Mouse (Mus musculus): ENCODE results near the gene Asic3. TPM values are rescaled to one million over a fixed set of nuclear protein-coding genes. Genes with fewer than 3 reads are reported as not detected.

Gene Asic3
- polyA plus RNA-seq, 1 experiment from 2014 or later: not detected

- no peak for ATAC-seq
- H3K36me3 ChIP-seq (ENCODE audit: poor library complexity, severe bottlenecking): peaks cover 65% of the 10 kb centered on the region
- WGBS: 70% methylated on average over 3 of the region's 3 CpGs
These were observed 7.8 kb upstream of the Asic3 start for GRCm38 (mm10) chr5:24405389-24405876.

GRCm38 (mm10) chr5:24408651-24409050 is 4.5 kb upstream of the Asic3 start:
- Histone ChIP-seq H3K9ac (no peak overlapping the region), H3K27ac (no peak overlapping the region), H3K4me2 (no peak overlapping the region), H3K4me3 (no peak overlapping the region), H3K9me3 (replicated peaks) (no peaks in the 10 kb centered on the region), H3K36me3 (ENCODE audit: poor library complexity, severe bottlenecking) (peaks cover 36% of the 10 kb centered on the region), H3K27me3 (0 out of 2 replicates have a peak, but pooled peaks cover under 1% of the 10 kb centered on the region), H3K4me1 (no peaks in the 10 kb centered on the region)
- ATAC-seq: no peak
- WGBS: 88% methylated on average over 13 of the region's 13 CpGs

More at GRCm38 (mm10) chr5:24405389-24405876, 7.8 kb upstream of the Asic3 start:
- Histone ChIP-seq H3K4me3 (no peak overlapping the region), H3K9me3 (replicated peaks) (no peaks in the 10 kb centered on the region), H3K27ac (no peak overlapping the region), H3K4me1 (no peaks in the 10 kb centered on the region), H3K27me3 (no peaks in the 10 kb centered on the region), H3K9ac (no peak overlapping the region), H3K4me2 (no peak overlapping the region)

- 66% methylated on average over 2 of the region's 2 CpGs for WGBS
- H3K4me3 ChIP-seq: no peak overlapping the region
- H3K9me3 ChIP-seq (replicated peaks): no peaks in the 10 kb centered on the region
- no peak for ATAC-seq
- no peak overlapping the region for H3K9ac ChIP-seq
- 0 out of 2 replicates have a peak, but pooled peaks cover 3% of the 10 kb centered on the region for H3K27me3 ChIP-seq
- H3K36me3 ChIP-seq (ENCODE audit: poor library complexity, severe bottlenecking): peaks cover 35% of the 10 kb centered on the region
- no peak overlapping the region for H3K4me2 ChIP-seq
- H3K27ac ChIP-seq: no peak overlapping the region; the same call in 1 of the 2 replicates
- no peaks in the 10 kb centered on the region for H3K4me1 ChIP-seq
These were observed 3.7 kb upstream of the Asic3 start for GRCm38 (mm10) chr5:24409466-24409865.

GRCm38 (mm10) chr5:24412063-24412462 is 1.1 kb upstream of the Asic3 start:
- no peak overlapping the region for H3K9ac ChIP-seq
- 0 out of 2 replicates have a peak, but pooled peaks cover 10% of the 10 kb centered on the region for H3K27me3 ChIP-seq
- peaks cover 16% of the 10 kb centered on the region for H3K36me3 ChIP-seq (ENCODE audit: poor library complexity, severe bottlenecking)
- peaks cover 11% of the 10 kb centered on the region for H3K4me1 ChIP-seq
- H3K4me2 ChIP-seq: no peak overlapping the region
- no peaks in the 10 kb centered on the region for H3K9me3 ChIP-seq (replicated peaks)
- 92% methylated on average over 2 of the region's 2 CpGs for WGBS
- ATAC-seq: no peak
- no peak overlapping the region for H3K4me3 ChIP-seq
- H3K27ac ChIP-seq: no peak overlapping the region

GRCm38 (mm10) chr5:24413938-24414337 is 746 bp downstream of the Asic3 start:
- ATAC-seq: no peak
- H3K27me3 ChIP-seq: 0 out of 2 replicates have a peak, but pooled peaks cover 10% of the 10 kb centered on the region
- 86% methylated on average over 13 of the region's 13 CpGs for WGBS
- no peak overlapping the region for H3K4me3 ChIP-seq
- H3K9me3 ChIP-seq (replicated peaks): no peaks in the 10 kb centered on the region
- peaks cover 15% of the 10 kb centered on the region for H3K36me3 ChIP-seq (ENCODE audit: poor library complexity, severe bottlenecking)
- H3K4me1 ChIP-seq: peaks cover 11% of the 10 kb centered on the region
- H3K9ac ChIP-seq: no peak overlapping the region
- H3K27ac ChIP-seq: no peak overlapping the region
- H3K4me2 ChIP-seq: no peak overlapping the region

- Histone ChIP-seq H3K4me1 (peaks cover 11% of the 10 kb centered on the region), H3K9ac (peak overlapping the region; percentile 41; the same call in 1 of the 2 replicates), H3K4me3 (no peak overlapping the region), H3K36me3 (ENCODE audit: poor library complexity, severe bottlenecking) (peaks cover 33% of the 10 kb centered on the region), H3K4me2 (peak overlapping the region; percentile 38), H3K9me3 (replicated peaks) (no peaks in the 10 kb centered on the region), H3K27ac (no peak overlapping the region), H3K27me3 (0 out of 2 replicates have a peak, but pooled peaks cover 10% of the 10 kb centered on the region)
- peak; percentile 77 for ATAC-seq
- WGBS: 3% methylated on average over 21 of the region's 21 CpGs
These were observed 3.1 kb downstream of the Asic3 start for GRCm38 (mm10) chr5:24416222-24416736.

GRCm38 (mm10) chr5:24417587-24417986 is 4.4 kb downstream of the Asic3 start:
- Histone ChIP-seq H3K27ac (no peak overlapping the region), H3K4me3 (no peak overlapping the region), H3K9me3 (replicated peaks) (no peaks in the 10 kb centered on the region), H3K4me1 (peaks cover 19% of the 10 kb centered on the region), H3K36me3 (ENCODE audit: poor library complexity, severe bottlenecking) (peaks cover 37% of the 10 kb centered on the region), H3K27me3 (0 out of 2 replicates have a peak, but pooled peaks cover 10% of the 10 kb centered on the region), H3K4me2 (no peak overlapping the region), H3K9ac (no peak overlapping the region)
- 84% methylated on average over 10 of the region's 10 CpGs for WGBS
- no peak for ATAC-seq

GRCm38 (mm10) chr5:24420381-24420780 is 7.2 kb downstream of the Asic3 start:
- no peak for ATAC-seq
- no peaks in the 10 kb centered on the region for H3K9me3 ChIP-seq (replicated peaks)
- H3K36me3 ChIP-seq (ENCODE audit: poor library complexity, severe bottlenecking): peaks cover 37% of the 10 kb centered on the region
- 0 out of 2 replicates have a peak, but pooled peaks cover 7% of the 10 kb centered on the region for H3K27me3 ChIP-seq
- no peak overlapping the region for H3K4me2 ChIP-seq
- no peak overlapping the region for H3K4me3 ChIP-seq
- H3K9ac ChIP-seq: 0 out of 2 replicates have a peak overlapping the region, but pooled peaks have one; percentile 5
- H3K4me1 ChIP-seq: peaks cover 37% of the 10 kb centered on the region
- H3K27ac ChIP-seq: no peak overlapping the region
- 79% methylated on average over 9 of the region's 9 CpGs for WGBS

GRCm38 (mm10) chr5:24423129-24424003 is 10.2 kb downstream of the Asic3 start, which contains the start of the genes Cdk5 and Slc4a2:
TSS of gene Cdk5 (minus strand) at chr5:24423530.
TSS of gene Slc4a2 (plus strand) at chr5:24423837.
- peak within 1 kb of the TSS; percentile 61 for H3K4me3 ChIP-seq
- H3K27me3 ChIP-seq: peaks cover 5% of the 10 kb centered on the region; the same call in 1 of the 2 replicates
- peak within 1 kb of the TSS; percentile 92 for H3K27ac ChIP-seq
- peaks cover 56% of the 10 kb centered on the region for H3K4me1 ChIP-seq
- peaks cover 34% of the 10 kb centered on the region for H3K36me3 ChIP-seq (ENCODE audit: poor library complexity, severe bottlenecking)
- H3K9ac ChIP-seq: peak within 1 kb of the TSS; percentile 83
- ATAC-seq: peak; percentile 97
- under 1% methylated on average over 46 of the region's 46 CpGs for WGBS
- H3K9me3 ChIP-seq (replicated peaks): no peaks in the 10 kb centered on the region
- peak within 1 kb of the TSS; percentile 89 for H3K4me2 ChIP-seq

GRCm38 (mm10) chr5:24424004-24424781 is 11.0 kb downstream of the Asic3 start:
- peak overlapping the region; percentile 61 for H3K4me3 ChIP-seq
- H3K4me1 ChIP-seq: peaks cover 61% of the 10 kb centered on the region
- peak overlapping the region; percentile 92 for H3K27ac ChIP-seq
- H3K36me3 ChIP-seq (ENCODE audit: poor library complexity, severe bottlenecking): peaks cover 26% of the 10 kb centered on the region
- 0 out of 2 replicates have a peak, but pooled peaks have one; percentile 0 for ATAC-seq
- 10% methylated on average over 21 of the region's 21 CpGs for WGBS
- H3K27me3 ChIP-seq: peaks cover 5% of the 10 kb centered on the region; the same call in 1 of the 2 replicates
- H3K9ac ChIP-seq: peak overlapping the region; percentile 75
- no peaks in the 10 kb centered on the region for H3K9me3 ChIP-seq (replicated peaks)
- peak overlapping the region; percentile 89 for H3K4me2 ChIP-seq

- Histone ChIP-seq H3K9me3 (replicated peaks) (no peaks in the 10 kb centered on the region), H3K27me3 (peaks cover 5% of the 10 kb centered on the region; the same call in 1 of the 2 replicates), H3K4me1 (peaks cover 61% of the 10 kb centered on the region), H3K36me3 (ENCODE audit: poor library complexity, severe bottlenecking) (peaks cover 26% of the 10 kb centered on the region), H3K4me2 (peak overlapping the region; percentile 89), H3K9ac (peak overlapping the region; percentile 68), H3K27ac (peak overlapping the region; percentile 92; the same call in 1 of the 2 replicates), H3K4me3 (peak overlapping the region; percentile 61)
- ATAC-seq: no peak
- under 1% methylated on average over 40 of the region's 60 CpGs for WGBS
These were observed 11.7 kb downstream of the Asic3 start for GRCm38 (mm10) chr5:24424861-24425411.

Data from forebrain, embryonic 13.5 days (tissue).